Mouse (Mus musculus): ENCODE measurements at regions not wholly inside any gene's neighbourhood (a gene's known extent, or its start where the extent isn't known, plus 50 kb on each side); places are given as distances from the start of the nearest gene placed in this dataset.

DNA sequence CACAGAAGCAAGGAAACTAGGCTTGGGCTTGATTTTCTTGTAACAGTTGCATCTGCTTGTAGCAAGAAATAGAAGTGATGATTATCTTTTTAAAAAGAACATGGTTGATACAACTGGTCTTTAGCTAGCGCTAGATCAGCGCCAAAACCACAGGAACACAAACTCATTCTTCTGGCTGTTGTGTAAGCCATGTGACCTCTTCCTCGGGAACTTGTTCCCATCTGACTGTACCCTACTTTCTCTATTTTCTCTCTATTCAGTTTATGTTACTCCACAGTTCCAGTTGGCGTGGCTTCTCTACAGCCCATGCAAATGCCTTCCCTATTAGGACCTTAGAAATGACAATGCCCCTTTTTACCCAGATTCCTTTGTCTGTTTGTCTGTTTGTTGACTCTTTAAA lies 187.4 kb downstream of the Prkcq start:
- no peak overlapping the region for H3K4me2 ChIP-seq
- ATAC-seq (ENCODE audit: insufficient read depth, low FRiP score, low read depth) = no peak
- 78% methylated on average over 4 of the region's 4 CpGs for WGBS
- no peak overlapping the region for H3K9ac ChIP-seq
- no peaks in the 10 kb centered on the region for H3K4me1 ChIP-seq
- H3K27ac ChIP-seq = no peak overlapping the region
- H3K9me3 ChIP-seq = no peaks in the 10 kb centered on the region
- no peak overlapping the region for H3K4me3 ChIP-seq (replicated peaks)
- H3K36me3 ChIP-seq = no peaks in the 10 kb centered on the region
- H3K27me3 ChIP-seq (replicated peaks) = no peaks in the 10 kb centered on the region

GRCm38 (mm10) chr2:11356714-11357113 lies 184.8 kb downstream of the Prkcq start:
- Histone ChIP-seq H3K27ac (no peak overlapping the region), H3K9me3 (no peaks in the 10 kb centered on the region), H3K4me3 (replicated peaks) (no peak overlapping the region), H3K36me3 (no peaks in the 10 kb centered on the region), H3K4me2 (no peak overlapping the region), H3K27me3 (replicated peaks) (no peaks in the 10 kb centered on the region), H3K9ac (no peak overlapping the region), H3K4me1 (no peaks in the 10 kb centered on the region)
- 80% methylated on average over 5 of the region's 5 CpGs for WGBS
- ATAC-seq (ENCODE audit: insufficient read depth, low FRiP score, low read depth) = no peak

- no peaks in the 10 kb centered on the region for H3K4me1 ChIP-seq
- H3K9ac ChIP-seq = no peak overlapping the region
- WGBS = 85% methylated on average over 5 of the region's 5 CpGs
- no peak overlapping the region for H3K4me2 ChIP-seq
- H3K27me3 ChIP-seq (replicated peaks) = no peaks in the 10 kb centered on the region
- H3K27ac ChIP-seq = no peak overlapping the region
- no peaks in the 10 kb centered on the region for H3K36me3 ChIP-seq
- H3K4me3 ChIP-seq (replicated peaks) = no peak overlapping the region
- no peak for ATAC-seq (ENCODE audit: insufficient read depth, low FRiP score, low read depth)
- no peaks in the 10 kb centered on the region for H3K9me3 ChIP-seq
These were observed 183.7 kb downstream of the Prkcq start for GRCm38 (mm10) chr2:11355594-11355993.

Data from stomach, embryonic 15.5 days (tissue).